Mouse (Mus musculus): ENCODE measurements around the gene Vmn1r82.

The Vmn1r82 gene

DNA sequence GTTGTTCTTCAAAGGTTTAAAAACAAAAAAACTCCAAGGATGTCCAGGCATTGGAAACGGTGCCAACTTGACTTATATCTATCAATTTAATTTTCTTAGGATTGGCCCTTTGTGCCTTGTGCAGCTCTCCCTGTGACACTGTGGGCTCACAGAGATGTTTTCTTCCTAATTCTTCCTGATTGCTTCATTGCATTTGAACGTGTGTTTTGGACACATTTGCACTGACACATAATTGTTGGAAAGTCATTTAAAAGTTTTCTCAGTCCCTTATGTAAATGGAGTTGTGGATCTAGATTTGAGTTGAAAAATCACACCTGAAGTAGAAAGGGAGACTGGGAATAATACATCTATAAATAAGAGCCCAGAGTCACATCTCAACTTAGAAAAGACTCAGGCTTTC, at the start of gene Vmn1r82:
Vmn1r82 (plus strand) TSS at position 301 of the 400 bp plus-strand sequence.
- no peak for DNase-seq (ENCODE audit: low read depth, low spot score)

DNA sequence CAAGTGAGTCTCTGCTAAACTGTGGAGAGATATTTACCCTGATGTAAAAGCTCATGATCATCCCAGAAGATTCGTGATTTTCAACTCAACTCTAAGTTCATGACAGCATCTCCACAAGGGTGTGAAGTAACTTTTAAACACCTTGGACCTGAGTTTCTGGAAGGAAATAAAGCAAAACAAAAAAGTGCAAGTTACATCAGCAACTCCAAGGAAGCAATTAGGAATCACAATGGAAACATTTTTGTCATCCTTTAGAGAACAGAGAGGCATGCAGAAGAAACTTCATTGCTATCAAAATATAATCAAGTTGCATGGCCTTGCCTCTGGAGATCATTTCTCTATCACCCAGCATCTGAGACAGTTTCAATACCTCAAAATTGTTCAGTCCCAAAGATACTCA, 32.1 kb upstream of the Vmn1r82 start, which contains the start of gene Vmn1r81:
Vmn1r81 (minus strand) TSS at position 101 of the 400 bp plus-strand sequence.
- no peak for DNase-seq (ENCODE audit: low read depth, low spot score)

DNA sequence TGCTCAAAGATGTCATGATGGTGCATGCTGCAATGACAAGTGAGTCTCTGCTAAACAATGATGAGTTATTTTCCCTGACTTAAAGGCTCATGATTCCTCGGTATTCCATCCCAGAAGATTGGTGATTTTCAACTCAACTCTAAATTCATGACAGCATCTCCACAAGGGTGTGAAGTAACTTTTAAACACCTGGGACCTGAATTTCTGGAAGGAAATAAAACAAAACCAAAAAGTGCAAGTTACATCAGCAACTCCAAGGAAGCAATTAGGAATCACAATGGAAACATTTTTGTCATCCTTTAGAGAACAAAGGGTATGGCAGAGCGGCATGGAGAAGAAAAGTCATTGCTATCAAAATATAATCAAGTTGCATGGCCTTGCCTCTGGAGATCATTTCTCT, 29.2 kb downstream of the Vmn1r82 start, which contains the start of gene Vmn1r83:
Vmn1r83 (minus strand) TSS at position 101 of the 400 bp plus-strand sequence.
- no peak for DNase-seq (ENCODE audit: low read depth, low spot score)
